Mouse (Mus musculus): ENCODE results near the gene Chit1. TPM values are rescaled to one million over a fixed set of nuclear protein-coding genes. Genes with fewer than 3 reads are reported as not detected.

Gene Chit1
- polyA plus RNA-seq, 1 experiment from 2014 or later: 1.7 TPM

DNA sequence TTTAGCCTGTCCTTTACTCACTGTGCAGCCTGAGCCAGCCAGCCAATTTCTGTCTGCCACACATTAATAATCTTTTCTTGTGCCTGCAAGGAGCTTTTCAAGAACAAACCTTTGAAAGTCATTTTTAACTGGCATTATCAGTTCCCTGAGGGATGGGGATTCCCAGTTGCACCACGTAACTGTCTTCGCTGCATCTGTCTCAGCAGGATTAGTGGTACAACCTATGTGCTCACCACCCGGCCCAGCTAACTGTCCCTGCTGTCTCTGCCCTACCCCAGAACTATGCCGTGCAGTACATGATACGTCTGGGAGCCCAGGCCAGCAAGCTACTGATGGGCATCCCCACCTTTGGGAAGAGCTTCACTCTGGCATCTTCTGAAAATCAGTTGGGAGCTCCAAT, 77.2 kb downstream of the Chit1 start:
- 76% methylated on average over 5 of the region's 5 CpGs for WGBS (ENCODE audit: insufficient replicate concordance)
- no peak overlapping the region for H3K9ac ChIP-seq (ENCODE audit: low read depth, low read length)
- no peak overlapping the region for H3K4me2 ChIP-seq
- H3K36me3 ChIP-seq (ENCODE audit: control insufficient read depth, insufficient read depth, low read length): no peaks in the 10 kb centered on the region
- no peak overlapping the region for H3K4me3 ChIP-seq (ENCODE audit: low read depth, low read length)
- H3K27me3 ChIP-seq (ENCODE audit: control insufficient read depth, insufficient read depth, low read length): no peaks in the 10 kb centered on the region
- H3K27ac ChIP-seq (ENCODE audit: low read depth, low read length): no peak overlapping the region
- no peaks in the 10 kb centered on the region for H3K9me3 ChIP-seq (replicated peaks; ENCODE audit: control insufficient read depth, low read length)
- peaks cover 9% of the 10 kb centered on the region for H3K4me1 ChIP-seq (ENCODE audit: control insufficient read depth, insufficient read depth, low read length)
- no peak for ATAC-seq (replicated peaks; ENCODE audit: insufficient number of reproducible peaks, low FRiP score, low TSS enrichment)

DNA sequence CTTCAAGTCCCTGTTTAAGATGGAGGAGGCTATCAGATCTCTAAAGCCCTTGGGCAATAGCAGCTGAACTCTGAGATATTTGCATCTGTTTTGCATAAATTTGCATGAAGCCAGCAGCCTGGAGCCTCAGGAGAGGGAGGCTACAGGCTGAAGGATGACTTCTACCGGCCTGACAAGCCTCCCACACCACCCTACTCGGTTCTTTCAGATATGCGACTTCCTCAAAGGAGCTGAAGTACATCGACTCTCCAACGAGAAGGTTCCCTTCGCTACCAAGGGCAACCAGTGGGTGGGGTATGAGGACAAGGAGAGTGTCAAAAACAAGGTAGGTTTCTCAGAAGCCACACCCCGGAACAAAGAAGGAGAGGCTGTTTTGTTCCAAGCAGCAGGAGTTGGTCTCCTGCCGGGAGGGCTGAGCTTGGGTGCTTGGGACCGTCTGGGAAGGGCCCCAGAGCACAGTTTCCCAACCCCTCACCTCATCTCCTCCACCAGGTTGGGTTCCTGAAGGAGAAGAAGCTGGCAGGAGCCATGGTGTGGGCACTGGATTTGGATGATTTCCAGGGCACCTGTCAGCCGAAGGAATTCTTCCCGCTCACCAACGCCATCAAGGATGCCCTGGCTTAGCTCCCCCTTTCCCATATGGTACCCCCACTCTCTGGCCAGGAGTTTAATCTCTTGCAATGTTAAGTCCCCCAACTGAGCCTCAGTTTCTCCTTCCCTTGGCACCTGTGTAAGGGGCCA, 78.1 kb downstream of the Chit1 start:
- Histone ChIP-seq H3K27ac (ENCODE audit: low read depth, low read length) (no peak overlapping the region), H3K36me3 (ENCODE audit: control insufficient read depth, insufficient read depth, low read length) (no peaks in the 10 kb centered on the region), H3K9ac (ENCODE audit: low read depth, low read length) (no peak overlapping the region), H3K9me3 (replicated peaks; ENCODE audit: control insufficient read depth, low read length) (no peaks in the 10 kb centered on the region), H3K4me3 (ENCODE audit: low read depth, low read length) (no peak overlapping the region), H3K4me2 (0 out of 2 replicates have a peak overlapping the region, but pooled peaks have one; percentile 7), H3K27me3 (ENCODE audit: control insufficient read depth, insufficient read depth, low read length) (no peaks in the 10 kb centered on the region; the same call in 1 of the 2 replicates), H3K4me1 (ENCODE audit: control insufficient read depth, insufficient read depth, low read length) (peaks cover 19% of the 10 kb centered on the region)
- 23% methylated on average over 12 of the region's 12 CpGs for WGBS (ENCODE audit: insufficient replicate concordance)
- ATAC-seq (replicated peaks; ENCODE audit: insufficient number of reproducible peaks, low FRiP score, low TSS enrichment): no peak

DNA sequence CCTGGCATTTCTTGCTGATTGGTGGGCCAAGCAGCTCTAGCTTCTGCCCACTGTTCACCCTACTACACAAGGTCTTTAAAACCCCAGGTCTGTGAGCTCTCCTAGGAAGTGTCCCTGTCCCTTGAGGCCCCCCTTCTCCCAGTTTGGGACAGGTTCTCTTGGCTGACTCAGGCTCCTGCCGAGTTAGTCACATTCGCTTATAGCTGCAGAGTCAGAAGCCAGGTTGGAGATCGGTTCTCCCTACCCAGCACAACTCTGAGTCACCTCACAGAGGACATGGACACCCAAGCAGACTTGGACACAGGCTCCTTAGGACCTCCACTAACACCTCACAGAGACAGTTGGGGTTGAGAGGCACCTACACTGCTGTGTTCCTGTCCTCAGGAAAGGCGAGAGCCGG, 80.2 kb downstream of the Chit1 start:
- no peak for ATAC-seq (replicated peaks; ENCODE audit: insufficient number of reproducible peaks, low FRiP score, low TSS enrichment)
- H3K9me3 ChIP-seq (replicated peaks; ENCODE audit: control insufficient read depth, low read length): no peaks in the 10 kb centered on the region
- no peak overlapping the region for H3K27ac ChIP-seq (ENCODE audit: low read depth, low read length)
- no peaks in the 10 kb centered on the region; the same call in 1 of the 2 replicates for H3K27me3 ChIP-seq (ENCODE audit: control insufficient read depth, insufficient read depth, low read length)
- 78% methylated on average over 5 of the region's 5 CpGs for WGBS (ENCODE audit: insufficient replicate concordance)
- H3K4me3 ChIP-seq (ENCODE audit: low read depth, low read length): no peak overlapping the region
- H3K36me3 ChIP-seq (ENCODE audit: control insufficient read depth, insufficient read depth, low read length): no peaks in the 10 kb centered on the region
- no peak overlapping the region for H3K4me2 ChIP-seq
- H3K4me1 ChIP-seq (ENCODE audit: control insufficient read depth, insufficient read depth, low read length): peaks cover 39% of the 10 kb centered on the region
- no peak overlapping the region for H3K9ac ChIP-seq (ENCODE audit: low read depth, low read length)

DNA sequence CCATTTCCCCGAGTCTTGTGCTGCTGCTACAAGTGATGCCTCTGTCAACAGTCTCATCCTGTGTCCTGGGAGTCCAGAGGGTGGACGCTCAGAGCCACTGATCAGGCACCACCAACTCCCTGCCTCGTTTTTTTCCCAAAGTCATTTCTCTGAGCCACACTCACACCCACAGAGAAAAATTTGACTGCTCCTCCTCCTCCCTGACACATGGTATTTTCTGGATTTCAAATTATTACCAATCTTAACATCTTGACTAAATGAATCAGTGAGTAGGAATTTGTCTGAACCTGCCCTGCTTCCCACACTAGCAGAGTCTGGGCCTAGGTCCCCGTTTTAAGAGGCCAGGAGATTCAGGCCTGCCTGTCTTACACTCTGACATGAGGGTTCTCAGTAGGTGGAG, 81.0 kb downstream of the Chit1 start:
- Histone ChIP-seq H3K36me3 (ENCODE audit: control insufficient read depth, insufficient read depth, low read length) (no peaks in the 10 kb centered on the region), H3K27ac (ENCODE audit: low read depth, low read length) (no peak overlapping the region), H3K4me3 (ENCODE audit: low read depth, low read length) (no peak overlapping the region), H3K9me3 (replicated peaks; ENCODE audit: control insufficient read depth, low read length) (no peaks in the 10 kb centered on the region), H3K4me1 (ENCODE audit: control insufficient read depth, insufficient read depth, low read length) (peaks cover 41% of the 10 kb centered on the region), H3K9ac (ENCODE audit: low read depth, low read length) (no peak overlapping the region), H3K4me2 (no peak overlapping the region), H3K27me3 (ENCODE audit: control insufficient read depth, insufficient read depth, low read length) (no peaks in the 10 kb centered on the region; the same call in 1 of the 2 replicates)
- 35% methylated on average over 4 of the region's 4 CpGs for WGBS (ENCODE audit: insufficient replicate concordance)
- no peak for ATAC-seq (replicated peaks; ENCODE audit: insufficient number of reproducible peaks, low FRiP score, low TSS enrichment)

DNA sequence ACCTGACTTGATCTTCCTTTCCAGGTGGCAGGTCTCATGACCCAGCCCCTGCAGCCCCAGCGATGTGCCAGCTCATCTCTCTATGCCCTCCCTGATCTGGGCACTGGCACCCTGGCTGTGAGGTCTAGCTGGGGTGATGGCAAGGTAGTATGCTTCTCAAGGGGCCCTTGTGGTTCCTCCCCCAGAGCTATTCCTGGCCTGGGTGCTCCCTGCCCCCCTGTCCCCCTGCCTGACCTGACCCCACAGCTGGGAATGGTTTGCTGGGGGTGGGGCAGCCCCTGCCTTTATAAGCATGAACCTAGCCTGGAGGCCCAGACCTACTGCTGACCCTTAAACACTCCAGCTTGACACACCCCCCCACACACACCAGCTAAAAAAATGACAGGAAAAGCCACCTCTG, 82.1 kb downstream of the Chit1 start, which contains the start of gene Mybph:
Gene Mybph, plus strand, starts transcription at position 323 of the 400 bp plus-strand sequence.
- no peak for ATAC-seq (replicated peaks; ENCODE audit: insufficient number of reproducible peaks, low FRiP score, low TSS enrichment)
- H3K4me2 ChIP-seq: no peak within 1 kb of the TSS; the same call in 1 of the 2 replicates
- no peak within 1 kb of the TSS for H3K4me3 ChIP-seq (ENCODE audit: low read depth, low read length)
- peaks cover 41% of the 10 kb centered on the region for H3K4me1 ChIP-seq (ENCODE audit: control insufficient read depth, insufficient read depth, low read length)
- H3K27ac ChIP-seq (ENCODE audit: low read depth, low read length): no peak within 1 kb of the TSS
- no peaks in the 10 kb centered on the region; the same call in 1 of the 2 replicates for H3K27me3 ChIP-seq (ENCODE audit: control insufficient read depth, insufficient read depth, low read length)
- peak within 1 kb of the TSS; percentile 12; the same call in 1 of the 2 replicates for H3K9ac ChIP-seq (ENCODE audit: low read depth, low read length)
- 63% methylated on average over 1 of the region's 1 CpGs for WGBS (ENCODE audit: insufficient replicate concordance)
- no peaks in the 10 kb centered on the region for H3K36me3 ChIP-seq (ENCODE audit: control insufficient read depth, insufficient read depth, low read length)
- H3K9me3 ChIP-seq (replicated peaks; ENCODE audit: control insufficient read depth, low read length): no peaks in the 10 kb centered on the region

DNA sequence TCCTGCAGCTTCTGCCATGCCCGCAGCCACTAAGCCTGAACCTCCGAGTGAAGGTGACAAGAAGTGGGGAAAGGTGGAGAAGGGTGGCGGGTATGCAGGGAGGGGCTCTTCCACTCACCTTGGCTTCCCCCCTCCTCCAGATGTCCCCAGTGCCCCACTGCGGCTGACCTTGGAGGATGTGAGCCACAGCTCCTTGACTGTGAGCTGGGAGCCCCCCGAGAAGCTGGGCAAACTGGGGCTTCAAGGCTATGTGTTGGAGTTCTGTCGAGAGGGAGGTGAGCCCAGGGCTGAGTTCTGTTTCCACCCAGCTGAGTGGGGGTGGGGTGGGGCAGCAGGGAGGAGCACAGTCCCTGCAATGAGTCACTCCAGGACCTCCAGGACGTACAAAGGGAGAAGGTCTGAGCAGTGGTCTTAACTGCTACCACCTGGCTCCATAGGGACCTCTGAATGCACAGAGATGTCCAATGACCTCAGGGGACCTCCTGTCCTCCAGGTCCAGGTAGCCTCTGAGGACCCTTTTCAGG, 82.7 kb downstream of the Chit1 start:
- Histone ChIP-seq H3K4me1 (ENCODE audit: control insufficient read depth, insufficient read depth, low read length) (peaks cover 41% of the 10 kb centered on the region), H3K27me3 (ENCODE audit: control insufficient read depth, insufficient read depth, low read length) (no peaks in the 10 kb centered on the region; the same call in 1 of the 2 replicates), H3K4me2 (no peak overlapping the region; the same call in 1 of the 2 replicates), H3K4me3 (ENCODE audit: low read depth, low read length) (no peak overlapping the region), H3K36me3 (ENCODE audit: control insufficient read depth, insufficient read depth, low read length) (no peaks in the 10 kb centered on the region), H3K9ac (ENCODE audit: low read depth, low read length) (peak overlapping the region; percentile 12; the same call in 1 of the 2 replicates), H3K9me3 (replicated peaks; ENCODE audit: control insufficient read depth, low read length) (no peaks in the 10 kb centered on the region), H3K27ac (ENCODE audit: low read depth, low read length) (no peak overlapping the region)
- no peak for ATAC-seq (replicated peaks; ENCODE audit: insufficient number of reproducible peaks, low FRiP score, low TSS enrichment)
- WGBS (ENCODE audit: insufficient replicate concordance): 47% methylated on average over 7 of the region's 7 CpGs

DNA sequence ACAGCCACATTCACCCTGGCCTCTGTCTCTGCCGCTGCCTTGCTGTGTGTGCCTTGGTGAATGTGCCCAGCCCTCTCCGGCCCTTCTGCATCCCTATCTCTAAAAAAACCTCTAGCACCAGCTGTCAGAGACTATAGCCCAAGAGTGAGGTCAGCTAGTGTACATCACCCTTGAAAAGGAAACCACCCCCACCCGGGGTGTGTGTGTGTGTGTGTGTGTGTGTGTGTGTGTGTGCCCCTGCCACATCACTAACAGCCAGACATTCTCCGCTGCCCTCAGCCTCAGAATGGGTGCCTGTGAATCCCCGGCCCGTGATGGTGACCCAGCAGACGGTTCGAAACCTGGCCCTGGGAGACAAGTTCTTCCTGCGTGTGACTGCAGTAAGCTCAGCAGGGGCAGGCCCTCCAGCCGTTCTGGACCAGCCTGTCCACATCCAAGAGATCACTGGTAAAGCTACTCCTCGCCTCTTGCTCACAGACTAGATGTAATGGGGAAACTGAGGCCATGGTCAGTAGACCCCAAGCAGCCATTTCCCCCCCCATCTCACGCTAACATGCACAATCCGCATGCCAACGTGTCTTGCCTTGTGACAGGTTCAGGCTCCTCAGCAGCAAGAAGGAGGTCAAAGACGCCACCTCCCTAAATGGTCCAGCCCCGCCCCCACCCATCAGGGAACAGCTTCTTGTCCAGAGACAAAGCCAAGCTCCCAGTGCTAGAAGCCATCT, 83.4 kb downstream of the Chit1 start:
- WGBS (ENCODE audit: insufficient replicate concordance): 61% methylated on average over 16 of the region's 16 CpGs
- 0 out of 2 replicates have a peak overlapping the region, but pooled peaks have one; percentile 37 for H3K27ac ChIP-seq (ENCODE audit: low read depth, low read length)

DNA sequence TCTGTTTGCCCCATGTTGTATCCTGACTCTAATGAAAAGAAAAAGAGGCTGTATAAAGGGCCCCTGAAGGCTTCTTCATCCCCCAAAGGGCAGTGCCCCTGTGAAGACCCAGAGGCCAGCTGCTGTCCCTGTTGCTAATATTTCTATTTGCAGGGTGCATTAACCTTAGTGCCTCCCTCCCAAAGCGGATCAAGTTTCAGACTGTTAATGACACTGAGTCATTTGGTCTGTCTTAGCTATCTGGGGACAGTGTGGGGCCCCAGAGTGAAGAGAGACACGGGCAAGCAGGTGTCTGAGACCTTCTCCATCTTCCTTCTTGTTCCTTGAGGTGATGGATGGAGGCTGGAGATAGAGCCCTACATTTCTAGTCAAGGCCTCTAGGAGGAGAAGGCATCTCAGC, 84.1 kb downstream of the Chit1 start:
- H3K36me3 ChIP-seq (ENCODE audit: control insufficient read depth, insufficient read depth, low read length): no peaks in the 10 kb centered on the region
- no peak overlapping the region for H3K9ac ChIP-seq (ENCODE audit: low read depth, low read length)
- no peaks in the 10 kb centered on the region for H3K9me3 ChIP-seq (replicated peaks; ENCODE audit: control insufficient read depth, low read length)
- peak overlapping the region; percentile 37; the same call in 1 of the 2 replicates for H3K27ac ChIP-seq (ENCODE audit: low read depth, low read length)
- no peak overlapping the region for H3K4me3 ChIP-seq (ENCODE audit: low read depth, low read length)
- no peaks in the 10 kb centered on the region; the same call in 1 of the 2 replicates for H3K27me3 ChIP-seq (ENCODE audit: control insufficient read depth, insufficient read depth, low read length)
- no peak overlapping the region for H3K4me2 ChIP-seq
- no peak for ATAC-seq (replicated peaks; ENCODE audit: insufficient number of reproducible peaks, low FRiP score, low TSS enrichment)
- peaks cover 37% of the 10 kb centered on the region for H3K4me1 ChIP-seq (ENCODE audit: control insufficient read depth, insufficient read depth, low read length)
- 16% methylated on average over 2 of the region's 2 CpGs for WGBS (ENCODE audit: insufficient replicate concordance)

More for the DNA sequence above, 83.4 kb downstream of the Chit1 start:
- no peaks in the 10 kb centered on the region; the same call in 1 of the 2 replicates for H3K27me3 ChIP-seq (ENCODE audit: control insufficient read depth, insufficient read depth, low read length)
- H3K4me1 ChIP-seq (ENCODE audit: control insufficient read depth, insufficient read depth, low read length): peaks cover 37% of the 10 kb centered on the region
- H3K9me3 ChIP-seq (replicated peaks; ENCODE audit: control insufficient read depth, low read length): no peaks in the 10 kb centered on the region
- H3K9ac ChIP-seq (ENCODE audit: low read depth, low read length): no peak overlapping the region
- H3K4me3 ChIP-seq (ENCODE audit: low read depth, low read length): no peak overlapping the region
- no peak for ATAC-seq (replicated peaks; ENCODE audit: insufficient number of reproducible peaks, low FRiP score, low TSS enrichment)
- no peaks in the 10 kb centered on the region for H3K36me3 ChIP-seq (ENCODE audit: control insufficient read depth, insufficient read depth, low read length)
- no peak overlapping the region for H3K4me2 ChIP-seq
